Mouse (Mus musculus): ENCODE data around the gene Lrrfip2. TPM values are rescaled to one million over a fixed set of nuclear protein-coding genes. Genes with fewer than 3 reads are reported as not detected.
A peak's percentile ranks its signal among the peaks of the same experiment; 100 is the strongest.

Gene Lrrfip2
- polyA plus RNA-seq, 1 experiment from 2014 or later = 34.5 TPM

GRCm38 (mm10) chr9:111086995-111087606, 30.3 kb upstream of the Lrrfip2 start:
- Histone ChIP-seq H3K27ac (ENCODE audit: low read length) (no peak overlapping the region), H3K36me3 (ENCODE audit: control insufficient read depth, insufficient read depth, low read length) (no peaks in the 10 kb centered on the region), H3K4me3 (ENCODE audit: low read depth, low read length) (no peak overlapping the region), H3K27me3 (ENCODE audit: control insufficient read depth, insufficient read depth, low read length) (no peaks in the 10 kb centered on the region), H3K9me3 (ENCODE audit: control insufficient read depth, low read depth, low read length) (no peaks in the 10 kb centered on the region), H3K4me2 (replicated peaks; ENCODE audit: low read depth, low read length) (no peak overlapping the region), H3K9ac (replicated peaks; ENCODE audit: low read depth, low read length) (no peak overlapping the region), H3K4me1 (ENCODE audit: control insufficient read depth, insufficient read depth, low read length) (peaks cover 5% of the 10 kb centered on the region; the same call in 1 of the 2 replicates)
- ATAC-seq (ENCODE audit: insufficient number of reproducible peaks, insufficient read depth, low FRiP score, low read depth) = no peak
- WGBS = 41% methylated on average over 3 of the region's 3 CpGs

- Histone ChIP-seq H3K4me1 (ENCODE audit: control insufficient read depth, insufficient read depth, low read length) (peaks cover 5% of the 10 kb centered on the region; the same call in 1 of the 2 replicates), H3K27ac (ENCODE audit: low read length) (no peak overlapping the region), H3K4me3 (ENCODE audit: low read depth, low read length) (no peak overlapping the region), H3K27me3 (ENCODE audit: control insufficient read depth, insufficient read depth, low read length) (no peaks in the 10 kb centered on the region), H3K9ac (replicated peaks; ENCODE audit: low read depth, low read length) (no peak overlapping the region), H3K4me2 (replicated peaks; ENCODE audit: low read depth, low read length) (no peak overlapping the region), H3K9me3 (ENCODE audit: control insufficient read depth, low read depth, low read length) (no peaks in the 10 kb centered on the region), H3K36me3 (ENCODE audit: control insufficient read depth, insufficient read depth, low read length) (no peaks in the 10 kb centered on the region)
- WGBS = 14% methylated on average over 5 of the region's 5 CpGs
- ATAC-seq (ENCODE audit: insufficient number of reproducible peaks, insufficient read depth, low FRiP score, low read depth) = peak; percentile 53; the same call in 1 of the 2 replicates
Observed at GRCm38 (mm10) chr9:111087960-111088359, 29.4 kb upstream of the Lrrfip2 start.

DNA sequence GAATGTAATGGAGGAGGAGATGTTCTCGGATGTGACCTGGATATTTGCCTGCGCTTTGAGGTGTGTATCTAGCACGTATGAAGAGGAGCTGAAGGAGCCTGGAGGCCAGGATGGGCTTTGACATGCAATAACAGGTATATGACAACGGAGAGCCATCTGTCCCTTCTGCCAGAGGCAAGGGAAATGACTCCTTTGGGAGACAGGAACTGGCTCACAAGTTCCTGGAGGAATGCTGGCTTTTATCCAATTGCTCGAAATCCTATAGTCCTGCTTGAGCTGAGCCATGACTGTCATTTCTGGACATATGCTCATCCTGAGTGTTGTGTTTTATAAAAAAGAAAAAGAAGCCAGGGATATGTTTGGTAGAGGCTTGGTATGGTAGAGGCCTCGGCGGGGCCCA, 28.5 kb upstream of the Lrrfip2 start:
- ATAC-seq (ENCODE audit: insufficient number of reproducible peaks, insufficient read depth, low FRiP score, low read depth) = no peak
- Histone ChIP-seq H3K4me3 (ENCODE audit: low read depth, low read length) (no peak overlapping the region), H3K9me3 (ENCODE audit: control insufficient read depth, low read depth, low read length) (no peaks in the 10 kb centered on the region), H3K4me1 (ENCODE audit: control insufficient read depth, insufficient read depth, low read length) (peaks cover 5% of the 10 kb centered on the region; the same call in 1 of the 2 replicates), H3K9ac (replicated peaks; ENCODE audit: low read depth, low read length) (no peak overlapping the region), H3K4me2 (replicated peaks; ENCODE audit: low read depth, low read length) (no peak overlapping the region), H3K27ac (ENCODE audit: low read length) (no peak overlapping the region), H3K36me3 (ENCODE audit: control insufficient read depth, insufficient read depth, low read length) (no peaks in the 10 kb centered on the region), H3K27me3 (ENCODE audit: control insufficient read depth, insufficient read depth, low read length) (no peaks in the 10 kb centered on the region)
- WGBS = 36% methylated on average over 7 of the region's 7 CpGs

GRCm38 (mm10) chr9:111092657-111093056, 24.7 kb upstream of the Lrrfip2 start:
- Histone ChIP-seq H3K36me3 (ENCODE audit: control insufficient read depth, insufficient read depth, low read length) (no peaks in the 10 kb centered on the region), H3K27me3 (ENCODE audit: control insufficient read depth, insufficient read depth, low read length) (no peaks in the 10 kb centered on the region), H3K4me1 (ENCODE audit: control insufficient read depth, insufficient read depth, low read length) (peaks cover 5% of the 10 kb centered on the region; the same call in 1 of the 2 replicates), H3K27ac (ENCODE audit: low read length) (no peak overlapping the region), H3K4me2 (replicated peaks; ENCODE audit: low read depth, low read length) (no peak overlapping the region), H3K9ac (replicated peaks; ENCODE audit: low read depth, low read length) (no peak overlapping the region), H3K4me3 (ENCODE audit: low read depth, low read length) (no peak overlapping the region), H3K9me3 (ENCODE audit: control insufficient read depth, low read depth, low read length) (no peaks in the 10 kb centered on the region)
- ATAC-seq (ENCODE audit: insufficient number of reproducible peaks, insufficient read depth, low FRiP score, low read depth) = no peak
- WGBS = 77% methylated on average over 9 of the region's 9 CpGs

DNA sequence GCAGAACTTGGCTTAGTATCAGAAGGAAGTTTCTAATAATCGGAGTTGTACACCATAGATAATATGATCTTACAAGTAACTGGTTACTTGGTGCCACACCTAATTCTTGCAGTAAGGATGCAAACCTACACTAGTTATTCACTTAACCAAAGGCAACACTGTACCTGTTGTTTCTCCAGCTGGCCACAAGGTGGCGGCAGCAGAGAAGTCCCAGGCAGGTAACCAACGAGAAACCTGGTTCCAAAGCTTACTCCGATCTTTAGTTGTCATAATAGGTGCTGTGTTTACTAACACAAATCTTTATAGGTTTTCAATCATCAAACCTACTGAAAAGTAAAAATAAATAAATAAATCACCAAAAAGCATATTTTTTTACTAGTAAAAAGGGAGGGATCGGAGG, 24.3 kb upstream of the Lrrfip2 start:
- Histone ChIP-seq H3K9ac (replicated peaks; ENCODE audit: low read depth, low read length) (no peak overlapping the region), H3K27ac (ENCODE audit: low read length) (no peak overlapping the region), H3K27me3 (ENCODE audit: control insufficient read depth, insufficient read depth, low read length) (no peaks in the 10 kb centered on the region), H3K36me3 (ENCODE audit: control insufficient read depth, insufficient read depth, low read length) (no peaks in the 10 kb centered on the region), H3K4me2 (replicated peaks; ENCODE audit: low read depth, low read length) (no peak overlapping the region), H3K4me1 (ENCODE audit: control insufficient read depth, insufficient read depth, low read length) (peaks cover 5% of the 10 kb centered on the region; the same call in 1 of the 2 replicates), H3K4me3 (ENCODE audit: low read depth, low read length) (no peak overlapping the region), H3K9me3 (ENCODE audit: control insufficient read depth, low read depth, low read length) (no peaks in the 10 kb centered on the region)
- WGBS = 27% methylated on average over 5 of the region's 5 CpGs
- ATAC-seq (ENCODE audit: insufficient number of reproducible peaks, insufficient read depth, low FRiP score, low read depth) = no peak

DNA sequence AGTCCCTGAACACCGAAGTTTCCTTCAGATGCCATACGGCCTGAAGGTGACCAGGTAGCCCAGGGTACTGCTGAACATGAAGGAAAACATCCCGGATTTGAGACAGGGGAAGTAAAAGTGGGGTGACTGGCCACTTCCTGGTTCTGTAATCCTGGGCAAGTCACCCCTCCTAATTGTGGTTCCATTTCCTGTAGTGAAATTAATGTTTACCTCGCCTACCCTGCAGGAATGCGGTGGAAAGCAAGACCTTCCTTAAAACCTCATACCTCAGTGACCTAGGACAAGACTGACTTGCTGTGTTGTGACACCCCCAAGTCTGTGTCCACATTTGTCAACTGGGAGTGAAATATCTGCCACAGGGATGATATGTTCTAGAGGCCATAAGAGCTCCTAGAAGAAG, 22.8 kb upstream of the Lrrfip2 start:
- H3K36me3 ChIP-seq (ENCODE audit: control insufficient read depth, insufficient read depth, low read length) = no peaks in the 10 kb centered on the region
- H3K9me3 ChIP-seq (ENCODE audit: control insufficient read depth, low read depth, low read length) = no peaks in the 10 kb centered on the region
- no peak overlapping the region for H3K9ac ChIP-seq (replicated peaks; ENCODE audit: low read depth, low read length)
- H3K27ac ChIP-seq (ENCODE audit: low read length) = no peak overlapping the region
- 64% methylated on average over 5 of the region's 5 CpGs for WGBS
- ATAC-seq (ENCODE audit: insufficient number of reproducible peaks, insufficient read depth, low FRiP score, low read depth) = no peak
- H3K4me3 ChIP-seq (ENCODE audit: low read depth, low read length) = no peak overlapping the region
- H3K4me1 ChIP-seq (ENCODE audit: control insufficient read depth, insufficient read depth, low read length) = no peaks in the 10 kb centered on the region
- no peak overlapping the region for H3K4me2 ChIP-seq (replicated peaks; ENCODE audit: low read depth, low read length)
- no peaks in the 10 kb centered on the region for H3K27me3 ChIP-seq (ENCODE audit: control insufficient read depth, insufficient read depth, low read length)

DNA sequence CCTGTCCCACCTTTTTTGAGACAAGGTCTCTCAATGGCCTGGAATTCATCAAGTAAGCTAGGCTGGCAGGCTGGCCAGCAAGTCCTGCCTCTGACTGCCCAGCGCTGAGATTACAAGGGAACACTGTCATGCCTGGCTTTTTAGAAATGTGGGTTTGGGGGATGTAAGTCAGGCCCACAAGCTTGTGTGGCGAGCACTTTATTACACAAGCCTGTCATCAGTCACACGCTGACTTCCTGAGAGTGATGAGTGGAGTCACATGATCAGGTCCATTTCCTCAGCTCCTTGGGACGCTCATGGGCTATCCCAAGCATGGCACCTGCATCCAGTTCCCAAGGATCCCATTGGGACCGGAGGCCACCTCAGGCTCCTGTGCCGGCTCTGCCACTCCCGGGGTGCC, 21.7 kb upstream of the Lrrfip2 start:
- H3K9me3 ChIP-seq (ENCODE audit: control insufficient read depth, low read depth, low read length) = no peaks in the 10 kb centered on the region
- H3K36me3 ChIP-seq (ENCODE audit: control insufficient read depth, insufficient read depth, low read length) = no peaks in the 10 kb centered on the region
- no peak overlapping the region for H3K27ac ChIP-seq (ENCODE audit: low read length)
- H3K4me3 ChIP-seq (ENCODE audit: low read depth, low read length) = no peak overlapping the region
- H3K4me2 ChIP-seq (replicated peaks; ENCODE audit: low read depth, low read length) = no peak overlapping the region
- H3K27me3 ChIP-seq (ENCODE audit: control insufficient read depth, insufficient read depth, low read length) = no peaks in the 10 kb centered on the region
- no peaks in the 10 kb centered on the region for H3K4me1 ChIP-seq (ENCODE audit: control insufficient read depth, insufficient read depth, low read length)
- H3K9ac ChIP-seq (replicated peaks; ENCODE audit: low read depth, low read length) = no peak overlapping the region
- no peak for ATAC-seq (ENCODE audit: insufficient number of reproducible peaks, insufficient read depth, low FRiP score, low read depth)
- WGBS = 82% methylated on average over 7 of the region's 7 CpGs

DNA sequence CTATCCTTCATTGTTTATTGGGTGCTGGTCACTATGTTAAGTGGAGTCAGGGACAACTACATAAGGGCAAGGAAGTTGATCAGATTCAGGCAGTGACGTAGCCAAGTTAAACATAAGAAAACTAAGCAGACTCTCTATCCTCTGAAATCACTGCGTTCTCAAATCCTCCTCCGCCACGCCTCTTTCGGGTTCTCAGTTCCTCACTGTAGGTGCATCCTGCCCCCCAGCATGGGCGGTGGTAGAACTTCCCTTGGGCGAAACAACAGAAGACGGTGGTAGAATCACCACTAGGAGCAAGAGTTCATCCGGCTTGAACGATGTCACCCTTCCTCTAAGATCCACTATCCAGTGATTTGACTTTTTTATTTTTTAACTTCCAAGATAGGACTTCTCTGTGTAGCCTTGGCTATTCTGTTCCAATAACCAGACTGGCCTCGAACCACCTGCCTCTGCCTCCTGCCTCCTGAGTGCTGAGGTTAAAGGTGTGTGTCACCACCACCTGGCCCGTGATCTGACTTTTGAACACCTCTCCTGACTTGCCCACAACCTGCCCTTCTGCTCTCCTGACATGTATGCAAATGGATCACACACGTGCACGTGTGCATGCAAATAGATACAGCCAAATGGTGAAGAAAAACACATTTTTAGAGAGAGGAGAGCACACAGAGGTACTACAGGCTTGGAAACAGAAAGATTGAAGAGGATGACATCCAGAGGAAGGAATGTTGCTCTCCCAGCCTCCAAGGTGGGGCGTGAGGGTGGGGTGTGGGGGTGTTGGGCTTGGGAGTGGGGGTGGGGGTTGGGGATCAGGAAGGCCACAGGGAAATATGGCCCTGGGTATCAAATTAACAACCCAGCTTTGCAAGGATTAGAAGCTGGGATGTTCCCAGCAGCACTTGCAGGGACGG, 20.7 kb upstream of the Lrrfip2 start:
- Histone ChIP-seq H3K4me3 (ENCODE audit: low read depth, low read length) (no peak overlapping the region), H3K36me3 (ENCODE audit: control insufficient read depth, insufficient read depth, low read length) (no peaks in the 10 kb centered on the region), H3K27ac (ENCODE audit: low read length) (no peak overlapping the region), H3K27me3 (ENCODE audit: control insufficient read depth, insufficient read depth, low read length) (no peaks in the 10 kb centered on the region), H3K9me3 (ENCODE audit: control insufficient read depth, low read depth, low read length) (no peaks in the 10 kb centered on the region), H3K4me2 (replicated peaks; ENCODE audit: low read depth, low read length) (no peak overlapping the region), H3K9ac (replicated peaks; ENCODE audit: low read depth, low read length) (no peak overlapping the region), H3K4me1 (ENCODE audit: control insufficient read depth, insufficient read depth, low read length) (no peaks in the 10 kb centered on the region)
- 78% methylated on average over 16 of the region's 16 CpGs for WGBS
- ATAC-seq (ENCODE audit: insufficient number of reproducible peaks, insufficient read depth, low FRiP score, low read depth) = no peak

All from stomach, embryonic 14.5 days (tissue).